Mouse (Mus musculus): Measurements from ENCODE around the gene Vamp9. TPM values are rescaled to one million over a fixed set of nuclear protein-coding genes. Genes with fewer than 3 reads are reported as not detected.

Gene Vamp9
- polyA plus RNA-seq, 1 experiment from 2014 or later = 0.29 TPM

DNA sequence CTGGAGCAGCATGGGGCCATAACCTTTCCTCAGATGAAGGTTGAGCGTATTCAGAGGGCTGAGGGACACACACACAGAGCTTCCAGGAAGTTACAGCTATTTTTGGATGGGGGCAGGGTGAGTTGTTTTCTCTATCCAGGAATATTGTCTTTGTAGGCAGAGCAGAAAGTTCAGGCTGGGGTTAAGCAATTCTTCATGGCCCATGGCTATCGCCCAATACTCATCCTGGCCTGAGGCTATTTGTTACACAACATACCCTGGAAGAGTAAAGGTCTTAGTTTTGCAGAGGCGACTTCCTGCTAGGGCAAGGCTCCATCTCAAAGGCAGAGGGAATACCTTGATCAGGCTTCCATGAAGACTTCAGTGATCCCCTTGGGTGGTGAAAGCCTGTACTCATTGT, 88.1 kb downstream of the Vamp9 start:
- 67% methylated on average over 3 of the region's 3 CpGs for WGBS
- no peak for DNase-seq
- no peak for ATAC-seq (ENCODE audit: insufficient read depth)
- no peak overlapping the region for H3K4me3 ChIP-seq (ENCODE audit: low read depth, low read length)
- H3K9ac ChIP-seq = no peak overlapping the region
- H3K4me1 ChIP-seq (ENCODE audit: insufficient read depth) = no peaks in the 10 kb centered on the region
- no peak for TF ChIP-seq CTCF (IDR thresholded peaks at IDR 0.05; ENCODE audit: low read depth)
- no peak overlapping the region for H3K27ac ChIP-seq (ENCODE audit: low read depth)
- no peaks in the 10 kb centered on the region for H3K36me3 ChIP-seq (ENCODE audit: insufficient read depth)
- 0 out of 2 replicates have a peak, but pooled peaks cover 3% of the 10 kb centered on the region for H3K9me3 ChIP-seq (ENCODE audit: low read depth, low read length)
- no peaks in the 10 kb centered on the region for H3K27me3 ChIP-seq (ENCODE audit: insufficient read depth, low read length)
- H3K4me2 ChIP-seq = no peak overlapping the region

DNA sequence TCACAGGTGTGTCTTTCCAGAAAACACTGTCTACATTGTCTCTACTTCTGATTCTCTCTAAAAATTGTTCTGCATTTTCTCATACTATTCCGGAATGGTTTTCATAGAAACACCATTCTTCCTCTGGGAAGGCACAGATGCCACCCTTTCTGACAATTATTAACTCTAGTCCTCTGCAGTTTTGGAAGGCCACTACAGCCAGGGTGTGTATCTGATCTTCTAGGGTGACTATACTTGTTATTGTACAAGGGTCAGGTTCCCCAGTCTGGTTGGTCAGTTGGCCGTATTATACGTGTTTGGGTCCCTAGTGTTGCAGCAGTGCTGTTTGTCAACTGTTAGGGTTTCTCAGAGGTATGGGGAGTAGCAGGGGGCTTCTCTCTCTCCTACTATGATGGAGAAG, 88.6 kb downstream of the Vamp9 start:
- no peaks in the 10 kb centered on the region for H3K27me3 ChIP-seq (ENCODE audit: insufficient read depth, low read length)
- H3K36me3 ChIP-seq (ENCODE audit: insufficient read depth) = no peaks in the 10 kb centered on the region
- H3K9ac ChIP-seq = no peak overlapping the region
- H3K4me3 ChIP-seq (ENCODE audit: low read depth, low read length) = no peak overlapping the region
- H3K9me3 ChIP-seq (ENCODE audit: low read depth, low read length) = 0 out of 2 replicates have a peak, but pooled peaks cover 3% of the 10 kb centered on the region
- no peaks in the 10 kb centered on the region for H3K4me1 ChIP-seq (ENCODE audit: insufficient read depth)
- no peak overlapping the region for H3K4me2 ChIP-seq
- H3K27ac ChIP-seq (ENCODE audit: low read depth) = no peak overlapping the region
- no peak for TF ChIP-seq CTCF (IDR thresholded peaks at IDR 0.05; ENCODE audit: low read depth)
- 93% methylated on average over 3 of the region's 3 CpGs for WGBS
- DNase-seq = no peak
- ATAC-seq (ENCODE audit: insufficient read depth) = no peak

DNA sequence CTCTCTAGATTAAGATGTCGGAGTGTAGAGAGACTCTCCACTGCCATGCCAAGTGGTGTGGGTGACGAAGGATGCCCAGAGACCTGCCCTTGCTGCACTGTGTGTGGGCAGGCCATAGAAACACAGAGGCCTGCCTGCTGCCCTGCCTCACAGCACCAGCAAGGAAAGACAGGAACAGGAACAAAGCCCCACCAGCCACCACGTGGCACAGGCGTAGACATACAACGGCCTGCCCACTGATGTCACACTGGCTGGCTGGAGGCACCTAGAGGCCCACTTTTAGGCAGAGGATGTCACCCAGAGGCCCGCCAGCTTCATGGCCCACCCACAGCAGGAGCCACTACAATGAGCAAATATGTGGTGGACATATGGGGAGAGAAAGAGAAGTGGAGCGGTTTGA, 94.0 kb downstream of the Vamp9 start:
- WGBS = 72% methylated on average over 7 of the region's 7 CpGs
- no peak for TF ChIP-seq CTCF (IDR thresholded peaks at IDR 0.05; ENCODE audit: low read depth)

DNA sequence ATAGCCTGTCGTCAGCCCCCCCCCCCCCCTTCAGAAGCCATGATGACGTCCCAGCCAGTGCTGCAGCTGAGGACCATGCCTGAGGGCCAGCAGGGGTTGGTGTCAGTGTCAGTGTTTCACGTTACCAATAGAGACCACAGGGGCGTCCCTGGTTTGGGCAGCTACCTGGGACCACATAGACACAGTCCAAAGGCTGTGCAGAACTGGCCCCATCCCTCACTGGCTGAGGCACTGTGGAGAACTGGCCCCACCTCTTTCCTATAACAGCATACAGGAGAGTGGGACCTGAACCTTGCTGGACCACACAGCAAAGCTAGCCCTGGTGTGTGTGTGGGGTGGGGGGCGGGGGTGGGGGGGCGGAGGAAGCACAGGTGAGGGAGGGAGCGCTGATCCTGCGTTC, 94.4 kb downstream of the Vamp9 start:
- WGBS = 36% methylated on average over 8 of the region's 8 CpGs
- no peaks in the 10 kb centered on the region for H3K4me1 ChIP-seq (ENCODE audit: insufficient read depth)
- H3K4me2 ChIP-seq = no peak overlapping the region
- no peaks in the 10 kb centered on the region for H3K36me3 ChIP-seq (ENCODE audit: insufficient read depth)
- no peak overlapping the region for H3K9ac ChIP-seq
- DNase-seq = no peak
- H3K9me3 ChIP-seq (ENCODE audit: low read depth, low read length) = 0 out of 2 replicates have a peak, but pooled peaks cover 3% of the 10 kb centered on the region
- TF ChIP-seq CTCF (IDR thresholded peaks at IDR 0.05; ENCODE audit: low read depth) = no peak
- ATAC-seq (ENCODE audit: insufficient read depth) = no peak
- no peak overlapping the region for H3K4me3 ChIP-seq (ENCODE audit: low read depth, low read length)
- no peaks in the 10 kb centered on the region for H3K27me3 ChIP-seq (ENCODE audit: insufficient read depth, low read length)
- H3K27ac ChIP-seq (ENCODE audit: low read depth) = no peak overlapping the region

More for the DNA sequence above, 94.0 kb downstream of the Vamp9 start:
- no peak overlapping the region for H3K27ac ChIP-seq (ENCODE audit: low read depth)
- H3K4me1 ChIP-seq (ENCODE audit: insufficient read depth) = no peaks in the 10 kb centered on the region
- no peak overlapping the region for H3K4me3 ChIP-seq (ENCODE audit: low read depth, low read length)
- 0 out of 2 replicates have a peak, but pooled peaks cover 3% of the 10 kb centered on the region for H3K9me3 ChIP-seq (ENCODE audit: low read depth, low read length)
- H3K9ac ChIP-seq = no peak overlapping the region
- no peaks in the 10 kb centered on the region for H3K27me3 ChIP-seq (ENCODE audit: insufficient read depth, low read length)
- ATAC-seq (ENCODE audit: insufficient read depth) (no peak), DNase-seq (no peak)
- H3K4me2 ChIP-seq = no peak overlapping the region
- H3K36me3 ChIP-seq (ENCODE audit: insufficient read depth) = no peaks in the 10 kb centered on the region

Other genes starting within 250 kb of the Vamp9 start
- gene Rasgef1b, start 177.2 kb upstream of the Vamp9 start, polyA plus RNA-seq (2014; fragmentation: Nextera tagmentation; extraction: Ambion mirVana) = 15.9 and 17.5 TPM in 2 replicates
- gene Hnrnpd, start 72.7 kb downstream of the Vamp9 start, polyA plus RNA-seq (2014; fragmentation: Nextera tagmentation; extraction: Ambion mirVana) = 196 TPM in 2 replicates
- gene 4930524J08Rik, start 72.8 kb downstream of the Vamp9 start, polyA plus RNA-seq (2014; fragmentation: Nextera tagmentation; extraction: Ambion mirVana) = 2.0 and 3.0 TPM in 2 replicates
- gene Hnrnpdl, start 133.4 kb downstream of the Vamp9 start, polyA plus RNA-seq (2014; fragmentation: Nextera tagmentation; extraction: Ambion mirVana) = 200 and 204 TPM in 2 replicates
- 47.9 and 50.8 TPM in 2 replicates for gene Enoph1, start 133.7 kb downstream of the Vamp9 start, polyA plus RNA-seq (2014; fragmentation: Nextera tagmentation; extraction: Ambion mirVana)

Data from lung, embryonic 14.5 days (tissue).